In genomic region chr10:118746719-118747395, GRCm38 (mm10) we compare ENCODE assay signal across 9 mouse cellular contexts.
DNase-seq lines count a peak whose midpoint lies in the region; ATAC-seq and TF ChIP-seq lines count a peak whose summit lies in the region.
"Had no signal": no experiment of that assay in that cellular context is flagged by ENCODE, and none has a peak within 500 bp of the region (broad histone marks: within the 10 kb centered on the region; RNA-seq: fewer than 3 reads in every experiment).

No protein-coding gene starts in this region.

- no peak overlapping the region for H3K9ac ChIP-seq in kidney, embryonic 14.5 days (ENCODE audit: low read depth, low read length)
- H3K9ac ChIP-seq: limb, embryonic 12.5 days had no signal

- H3K4me2 ChIP-seq in kidney, embryonic 14.5 days (replicated peaks; ENCODE audit: low read depth, low read length): no peak overlapping the region
- H3K4me2 ChIP-seq: limb, embryonic 12.5 days had no signal

- H3K9me3 ChIP-seq in kidney, embryonic 14.5 days (ENCODE audit: control insufficient read depth, low read length): no peaks in the 10 kb centered on the region
- H3K9me3 ChIP-seq: limb, embryonic 12.5 days had no signal

- ATAC-seq in kidney, embryonic 14.5 days (ENCODE audit: low FRiP score, low TSS enrichment): peak; percentile 90
- ATAC-seq in megakaryocyte-erythroid progenitor cell, adult 5-6 weeks (replicated peaks; ENCODE audit: low FRiP score, low TSS enrichment, poor library complexity, severe bottlenecking): no peak
- ATAC-seq in activated CD4-positive, CD25-positive, alpha-beta regulatory T cell, adult 4 months: no peak

- intact Hi-C loops in gastrocnemius, adult 2 months (cut with DNase I): no loop called here
- intact Hi-C loops in left cerebral cortex, postnatal 14 days (cut with DNase I): no loop called here

- WGBS in kidney, embryonic 14.5 days: 20% methylated on average over 4 of the region's 4 CpGs

- H3K27ac ChIP-seq in kidney, embryonic 14.5 days (ENCODE audit: low read depth, low read length): peak overlapping the region; percentile 62; the same call in 1 of the 2 replicates
- H3K27ac ChIP-seq in gastrocnemius, adult 2 months: peak overlapping the region; percentile 83
- H3K27ac ChIP-seq: limb, embryonic 12.5 days had no signal

- peaks cover 10% of the 10 kb centered on the region for H3K4me1 ChIP-seq in kidney, embryonic 14.5 days (ENCODE audit: control insufficient read depth, insufficient read depth, low read length)

- no peak overlapping the region for H3K4me3 ChIP-seq in kidney, embryonic 14.5 days (ENCODE audit: low read length)
- H3K4me3 ChIP-seq in gastrocnemius, adult 2 months: no peak overlapping the region
- H3K4me3 ChIP-seq: limb, embryonic 12.5 days had no signal

- H3K27me3 ChIP-seq in kidney, embryonic 14.5 days (ENCODE audit: control insufficient read depth, insufficient read depth, low read length): no peaks in the 10 kb centered on the region
- H3K27me3 ChIP-seq: limb, embryonic 12.5 days had no signal

- H3K36me3 ChIP-seq in kidney, embryonic 14.5 days (ENCODE audit: control insufficient read depth, insufficient read depth, low read length): no peaks in the 10 kb centered on the region
- H3K36me3 ChIP-seq: limb, embryonic 12.5 days had no signal

- no peak for TF ChIP-seq CTCF in gastrocnemius, adult 2 months (IDR thresholded peaks at IDR 0.05)

- DNase-seq in kidney, adult 11 months: no peak
- peak; percentile 15 for DNase-seq in NIH3T3 (ENCODE audit: low read depth)
- DNase-seq in gastrocnemius, adult 2 months: peak; percentile 53
- peak; percentile 25 to 26 for DNase-seq in left cerebral cortex, postnatal 14 days (ENCODE audit: low spot score in 2 of 2)
- DNase-seq in adrenal gland, postnatal 25 days: no peak

Comparison
In these comparisons a context has a peak if more than half of its experiments do, and no peak if none do; other contexts are left out.
1. DNase-seq: peak in NIH3T3 (single experiment), gastrocnemius, adult 2 months (single experiment) and left cerebral cortex, postnatal 14 days (2 of 2); none in kidney, adult 11 months (single experiment) and adrenal gland, postnatal 25 days (single experiment).